Mouse (Mus musculus) G1E-ER4 (cell line): Measurements from ENCODE around the gene Neu3. TPM values are rescaled to one million over a fixed set of nuclear protein-coding genes. Genes with fewer than 3 reads are reported as not detected.

ENCODE experiments used
- GATA1 ChIP-seq: IDR thresholded peaks from one replicate; pipeline ENCODE4 v1.8.0; 2012; ENCODE audit warnings: low read length, inconsistent platforms
- polyA plus RNA-seq: library from polyadenylated mRNA; stranded (reverse); fragments of >175 nt; gene quantifications from 2 replicates; pipeline ENCODE4 v1.2.3, GENCODE M21; 2012

Gene Neu3
- 3.1 and 3.2 TPM in 2 replicates for polyA plus RNA-seq

- TF ChIP-seq GATA1: no peak
These were observed at the start of gene Neu3 for GRCm38 (mm10) chr7:99828083-99828570. Gene Neu3 (minus strand): TSS chr7:99828417.

GRCm38 (mm10) chr7:99876345-99876744 lies 48.1 kb upstream of the Neu3 start:
- no peak for TF ChIP-seq GATA1

- no peak for TF ChIP-seq GATA1
These were observed 47.7 kb upstream of the Neu3 start for GRCm38 (mm10) chr7:99875891-99876290.

GRCm38 (mm10) chr7:99873965-99874364 lies 45.7 kb upstream of the Neu3 start:
- TF ChIP-seq GATA1: no peak

- no peak for TF ChIP-seq GATA1
These were observed 41.1 kb upstream of the Neu3 start for GRCm38 (mm10) chr7:99869296-99869695.

- TF ChIP-seq GATA1: no peak
These were observed 37.0 kb upstream of the Neu3 start for GRCm38 (mm10) chr7:99865219-99865618.

- TF ChIP-seq GATA1: no peak
These were observed 36.2 kb upstream of the Neu3 start for GRCm38 (mm10) chr7:99864241-99865028.

GRCm38 (mm10) chr7:99863362-99863761 lies 35.1 kb upstream of the Neu3 start, which contains the start of gene Spcs2:
Gene Spcs2 (minus strand): TSS chr7:99863462.
- TF ChIP-seq GATA1: no peak

- TF ChIP-seq GATA1: no peak
These were observed 30.8 kb upstream of the Neu3 start, which contains the start of gene Xrra1 for GRCm38 (mm10) chr7:99858813-99859585. Gene Xrra1 (plus strand): TSS chr7:99859116.

GRCm38 (mm10) chr7:99858175-99858812 lies 30.1 kb upstream of the Neu3 start:
- TF ChIP-seq GATA1: no peak

GRCm38 (mm10) chr7:99856266-99856861 lies 28.1 kb upstream of the Neu3 start:
- no peak for TF ChIP-seq GATA1

- TF ChIP-seq GATA1: no peak
These were observed 26.1 kb upstream of the Neu3 start for GRCm38 (mm10) chr7:99854311-99854710.

GRCm38 (mm10) chr7:99853350-99853749 lies 25.1 kb upstream of the Neu3 start:
- no peak for TF ChIP-seq GATA1

- no peak for TF ChIP-seq GATA1
These were observed 23.4 kb upstream of the Neu3 start for GRCm38 (mm10) chr7:99851618-99852017.

- TF ChIP-seq GATA1: no peak
These were observed 22.9 kb upstream of the Neu3 start for GRCm38 (mm10) chr7:99851121-99851520.
